Mouse (Mus musculus) megakaryocyte, embryonic 14.5 days (primary cell): ENCODE results near the gene Rps6ka5.

Experiments
- FLI1 ChIP-seq: IDR thresholded peaks from 2 replicates; pipeline ENCODE4 v1.6.1; 2012; ENCODE audit warnings: low read length, inconsistent platforms, mixed read lengths
- GATA1 ChIP-seq: IDR thresholded peaks from 3 replicates; pipeline ENCODE4 v1.6.1; 2012; ENCODE audit warnings: mixed read lengths, low read length, inconsistent platforms, borderline replicate concordance

DNA sequence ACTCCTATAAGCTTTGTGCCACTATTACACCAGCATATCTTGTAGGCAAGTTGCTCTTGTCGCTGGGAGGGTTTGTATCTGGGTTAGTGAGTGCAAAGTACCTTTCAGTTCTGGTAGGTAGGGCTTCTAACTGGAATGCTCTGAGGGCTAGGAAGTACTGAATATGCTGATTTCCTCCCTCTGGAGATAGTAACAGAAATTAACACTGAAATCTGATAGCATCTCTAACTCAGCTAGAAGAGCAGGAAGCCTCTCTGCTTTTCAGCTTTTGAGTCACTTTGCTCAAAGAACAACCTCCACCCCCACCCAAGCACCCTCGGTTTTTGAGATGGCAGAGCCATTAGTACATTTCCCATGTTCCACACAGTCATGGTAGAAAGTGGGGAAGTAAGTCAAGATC lies 15.7 kb upstream of the Rps6ka5 start:
- TF ChIP-seq GATA1: no peak
- no peak for TF ChIP-seq FLI1
